Mouse (Mus musculus): Measurements from ENCODE around the gene Prodh2. TPM values are rescaled to one million over a fixed set of nuclear protein-coding genes. Genes with fewer than 3 reads are reported as not detected.
"Not testable (repeated sequence)": the region's sequence is repeated elsewhere in the genome, so short reads cannot be mapped to it uniquely, and the experiment has no call there.

Prodh2 gene
- total RNA-seq, 1 experiment from 2014 or later = not detected

GRCm38 (mm10) chr7:30477415-30478381 lies 15.7 kb upstream of the Prodh2 start:
- no peak for ATAC-seq (replicated peaks; ENCODE audit: low read depth, poor library complexity, severe bottlenecking)

GRCm38 (mm10) chr7:30484250-30484649 lies 9.2 kb upstream of the Prodh2 start:
- ATAC-seq (replicated peaks; ENCODE audit: low read depth, poor library complexity, severe bottlenecking) = peak; percentile 56; the same call in 1 of the 2 replicates

- ATAC-seq (replicated peaks; ENCODE audit: low read depth, poor library complexity, severe bottlenecking) = 0 out of 2 replicates have a peak, but pooled peaks have one; percentile 49
Observed at GRCm38 (mm10) chr7:30490251-30490956, 3.0 kb upstream of the Prodh2 start.

GRCm38 (mm10) chr7:30490957-30491307 lies 2.5 kb upstream of the Prodh2 start:
- ATAC-seq (replicated peaks; ENCODE audit: low read depth, poor library complexity, severe bottlenecking) = no peak

GRCm38 (mm10) chr7:30492765-30493164 lies 657 bp upstream of the Prodh2 start:
- ATAC-seq (replicated peaks; ENCODE audit: low read depth, poor library complexity, severe bottlenecking) = peak; percentile 76

GRCm38 (mm10) chr7:30495506-30496042 lies 2.2 kb downstream of the Prodh2 start:
- ATAC-seq (replicated peaks; ENCODE audit: low read depth, poor library complexity, severe bottlenecking) = not testable (repeated sequence)

GRCm38 (mm10) chr7:30501159-30501558 lies 7.7 kb downstream of the Prodh2 start:
- not testable (repeated sequence) for ATAC-seq (replicated peaks; ENCODE audit: low read depth, poor library complexity, severe bottlenecking)

GRCm38 (mm10) chr7:30508061-30508460 lies 14.6 kb downstream of the Prodh2 start:
- ATAC-seq (replicated peaks; ENCODE audit: low read depth, poor library complexity, severe bottlenecking) = no peak

GRCm38 (mm10) chr7:30515003-30515760 lies 21.8 kb downstream of the Prodh2 start:
- no peak for ATAC-seq (replicated peaks; ENCODE audit: low read depth, poor library complexity, severe bottlenecking)

- no peak for ATAC-seq (replicated peaks; ENCODE audit: low read depth, poor library complexity, severe bottlenecking)
Observed at GRCm38 (mm10) chr7:30518325-30518724, 24.9 kb downstream of the Prodh2 start.

GRCm38 (mm10) chr7:30520396-30520795 lies 27.0 kb downstream of the Prodh2 start:
- no peak for ATAC-seq (replicated peaks; ENCODE audit: low read depth, poor library complexity, severe bottlenecking)

- ATAC-seq (replicated peaks; ENCODE audit: low read depth, poor library complexity, severe bottlenecking) = no peak
Observed at GRCm38 (mm10) chr7:30520856-30521255, 27.4 kb downstream of the Prodh2 start.

- no peak for ATAC-seq (replicated peaks; ENCODE audit: low read depth, poor library complexity, severe bottlenecking)
Observed at GRCm38 (mm10) chr7:30522871-30523270, 29.4 kb downstream of the Prodh2 start.

- no peak for ATAC-seq (replicated peaks; ENCODE audit: low read depth, poor library complexity, severe bottlenecking)
Observed at GRCm38 (mm10) chr7:30524487-30524886, 31.1 kb downstream of the Prodh2 start.

- ATAC-seq (replicated peaks; ENCODE audit: low read depth, poor library complexity, severe bottlenecking) = no peak
Observed at GRCm38 (mm10) chr7:30525954-30526353, 32.5 kb downstream of the Prodh2 start.

GRCm38 (mm10) chr7:30526399-30526798 lies 33.0 kb downstream of the Prodh2 start:
- no peak for ATAC-seq (replicated peaks; ENCODE audit: low read depth, poor library complexity, severe bottlenecking)

GRCm38 (mm10) chr7:30526981-30527380 lies 33.6 kb downstream of the Prodh2 start:
- ATAC-seq (replicated peaks; ENCODE audit: low read depth, poor library complexity, severe bottlenecking) = no peak

- no peak for ATAC-seq (replicated peaks; ENCODE audit: low read depth, poor library complexity, severe bottlenecking)
Observed at GRCm38 (mm10) chr7:30531291-30531815, 37.9 kb downstream of the Prodh2 start.

- ATAC-seq (replicated peaks; ENCODE audit: low read depth, poor library complexity, severe bottlenecking) = no peak
Observed at GRCm38 (mm10) chr7:30532931-30533330, 39.5 kb downstream of the Prodh2 start.

All from common myeloid progenitor, adult 5-6 weeks (primary cell).